Mouse (Mus musculus) layer of hippocampus, postnatal 25 days (tissue): ENCODE data around the gene Wfdc17. TPM values are rescaled to one million over a fixed set of nuclear protein-coding genes. Genes with fewer than 3 reads are reported as not detected.

ENCODE experiments used
- DNase-seq, 2 experiments: peaks; one replicate each; pipeline ENCODE4 v3.0.0; 2022; ENCODE audit warnings: mixed read lengths in 2 of 2, low spot score in 1 of 2; ENCODE audit errors: extremely low spot score in 1 of 2
- total RNA-seq, 2 experiments: library from RNA; stranded (reverse); gene quantifications; 2 replicates each; pipeline ENCODE4 v1.2.3; 2021

Wfdc17 gene
- not detected for total RNA-seq

GRCm38 (mm10) chr11:83703705-83704104, at the start of gene Wfdc17:
Wfdc17 (plus strand) TSS chr11:83703991.
- DNase-seq, result no peak

GRCm38 (mm10) chr11:83654606-83655005, 49.2 kb upstream of the Wfdc17 start:
- no peak for DNase-seq

GRCm38 (mm10) chr11:83657508-83657907, 46.3 kb upstream of the Wfdc17 start:
- DNase-seq, result no peak

GRCm38 (mm10) chr11:83658797-83659196, 45.0 kb upstream of the Wfdc17 start:
- no peak for DNase-seq

GRCm38 (mm10) chr11:83662204-83662603, 41.6 kb upstream of the Wfdc17 start, which contains the start of gene Ccl4:
Ccl4 (plus strand) TSS chr11:83662584.
- no peak for DNase-seq

DNA sequence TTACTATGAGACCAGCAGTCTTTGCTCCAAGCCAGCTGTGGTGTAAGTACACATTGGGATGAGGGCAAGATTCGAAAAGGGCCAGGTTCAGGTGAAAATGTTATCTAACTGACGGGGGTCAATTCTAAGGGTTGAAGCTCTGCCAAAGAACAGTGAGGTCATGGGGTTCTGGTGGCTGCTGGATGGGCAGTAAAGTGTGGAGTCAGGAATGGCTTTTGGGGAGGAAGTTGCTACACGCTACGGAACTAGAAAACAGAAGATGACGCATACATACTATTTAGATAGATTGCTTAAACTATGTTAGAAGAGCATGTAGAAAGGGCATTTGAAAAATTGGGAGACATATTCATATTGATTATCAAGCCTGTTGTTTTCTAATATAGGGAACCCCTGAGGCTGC, 40.3 kb upstream of the Wfdc17 start:
- DNase-seq, result no peak

DNA sequence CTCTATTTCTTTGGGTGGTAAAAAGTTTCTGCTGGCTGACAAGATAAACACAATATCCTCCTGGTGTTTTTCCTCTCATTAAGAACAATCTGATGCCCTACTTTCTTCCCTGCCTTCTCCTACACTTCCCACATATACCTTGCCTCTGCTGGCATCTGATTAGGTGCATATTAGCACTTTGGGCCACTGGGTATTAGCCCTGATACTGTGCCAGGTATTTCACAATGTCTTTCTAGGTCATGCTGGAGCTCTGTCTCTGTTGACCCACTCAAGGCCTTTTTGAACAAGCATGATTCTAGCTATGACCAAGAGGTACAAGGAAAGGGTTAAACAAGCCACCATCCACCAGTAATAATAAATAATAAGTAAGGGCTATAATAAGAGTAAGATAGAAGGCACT, 32.0 kb upstream of the Wfdc17 start:
- no peak for DNase-seq

GRCm38 (mm10) chr11:83675665-83676064, 28.1 kb upstream of the Wfdc17 start:
- DNase-seq, result no peak

DNA sequence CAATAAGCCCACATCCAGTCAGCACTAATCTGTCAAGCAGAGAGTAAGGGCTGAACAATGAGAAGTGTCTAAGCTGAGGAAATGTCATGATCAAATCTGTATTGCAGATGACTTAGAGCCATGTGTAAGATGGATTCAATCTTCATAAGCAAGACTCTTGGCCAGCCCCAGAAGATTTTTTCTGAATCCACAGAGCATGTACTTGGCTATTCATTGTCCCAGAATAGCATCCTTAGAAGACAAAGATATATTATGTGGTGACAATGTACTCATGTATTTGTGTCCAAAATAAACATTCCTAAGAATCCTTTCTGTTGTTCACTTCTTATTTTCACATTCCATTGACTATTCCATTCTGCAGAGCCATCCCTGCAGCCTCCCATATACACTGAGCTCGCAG, 13.9 kb upstream of the Wfdc17 start:
- DNase-seq, result no peak

DNA sequence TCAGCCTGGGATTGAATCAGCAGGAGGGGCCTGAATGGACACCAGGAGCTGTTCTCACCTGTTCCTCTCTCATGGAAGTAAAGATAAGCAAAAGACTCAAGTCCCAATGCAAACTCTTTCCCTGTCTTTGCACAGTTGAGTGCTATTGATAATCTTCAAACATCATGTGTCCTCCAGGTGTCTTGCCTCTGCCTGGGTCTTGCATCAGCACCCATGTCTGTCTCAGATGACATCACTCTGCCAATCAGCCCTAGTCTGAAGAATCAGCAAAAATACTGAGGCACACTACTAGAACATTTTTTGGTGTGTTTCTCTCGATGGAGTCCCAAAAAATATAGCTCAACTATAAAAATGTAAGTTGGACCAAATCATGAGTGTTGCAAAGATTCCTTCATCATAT, 11.8 kb upstream of the Wfdc17 start:
- no peak for DNase-seq

GRCm38 (mm10) chr11:83708715-83709114, 4.9 kb downstream of the Wfdc17 start, which contains the start of gene Wfdc18:
Wfdc18 (plus strand) TSS chr11:83709015.
- no peak for DNase-seq

- peak in 1 of 2 experiments; percentile 21 for DNase-seq
Observed at GRCm38 (mm10) chr11:83709683-83710082, 5.9 kb downstream of the Wfdc17 start.

DNA sequence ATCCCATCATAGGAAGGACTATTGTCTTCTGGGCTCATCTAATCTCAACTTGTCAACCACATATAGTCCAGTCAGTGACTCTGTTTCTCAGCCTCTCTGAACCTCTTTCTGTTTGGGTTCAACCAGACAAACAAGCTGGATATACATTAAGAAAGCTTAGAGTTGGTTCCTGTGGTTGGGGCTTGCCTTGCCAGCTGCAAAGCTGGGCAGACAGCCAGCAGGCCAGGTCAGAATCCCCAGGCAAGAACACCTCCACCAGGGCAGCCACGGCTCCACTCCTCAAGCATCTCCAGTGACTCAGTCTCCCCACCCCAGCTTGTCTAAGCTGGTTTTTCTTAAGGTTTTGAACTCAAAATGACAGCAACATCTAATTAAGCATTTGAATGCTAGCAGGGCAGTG, 8.9 kb downstream of the Wfdc17 start:
- no peak for DNase-seq

GRCm38 (mm10) chr11:83713925-83714324, 10.1 kb downstream of the Wfdc17 start:
- no peak for DNase-seq

- DNase-seq, result no peak
Observed at GRCm38 (mm10) chr11:83717042-83717665, 13.4 kb downstream of the Wfdc17 start.

DNA sequence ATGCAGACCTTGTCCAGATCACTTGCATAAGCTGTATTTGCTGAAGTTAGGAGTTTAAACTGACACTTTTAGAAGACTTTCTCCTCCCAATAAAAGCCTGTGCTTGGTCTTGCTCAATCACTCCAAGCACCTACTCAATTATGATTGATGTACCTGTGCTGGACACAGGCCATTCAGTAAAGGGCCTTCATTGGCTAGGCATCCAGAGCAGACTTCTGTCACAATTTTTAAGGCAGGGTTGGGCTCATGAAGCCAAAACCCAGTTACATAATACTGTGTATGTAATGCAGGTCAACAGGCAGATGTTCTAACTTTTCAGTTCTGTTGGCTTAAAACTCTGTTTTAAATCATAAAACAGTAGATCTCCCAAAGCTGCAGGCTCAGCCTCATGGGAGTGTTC, 17.0 kb downstream of the Wfdc17 start:
- no peak for DNase-seq

DNA sequence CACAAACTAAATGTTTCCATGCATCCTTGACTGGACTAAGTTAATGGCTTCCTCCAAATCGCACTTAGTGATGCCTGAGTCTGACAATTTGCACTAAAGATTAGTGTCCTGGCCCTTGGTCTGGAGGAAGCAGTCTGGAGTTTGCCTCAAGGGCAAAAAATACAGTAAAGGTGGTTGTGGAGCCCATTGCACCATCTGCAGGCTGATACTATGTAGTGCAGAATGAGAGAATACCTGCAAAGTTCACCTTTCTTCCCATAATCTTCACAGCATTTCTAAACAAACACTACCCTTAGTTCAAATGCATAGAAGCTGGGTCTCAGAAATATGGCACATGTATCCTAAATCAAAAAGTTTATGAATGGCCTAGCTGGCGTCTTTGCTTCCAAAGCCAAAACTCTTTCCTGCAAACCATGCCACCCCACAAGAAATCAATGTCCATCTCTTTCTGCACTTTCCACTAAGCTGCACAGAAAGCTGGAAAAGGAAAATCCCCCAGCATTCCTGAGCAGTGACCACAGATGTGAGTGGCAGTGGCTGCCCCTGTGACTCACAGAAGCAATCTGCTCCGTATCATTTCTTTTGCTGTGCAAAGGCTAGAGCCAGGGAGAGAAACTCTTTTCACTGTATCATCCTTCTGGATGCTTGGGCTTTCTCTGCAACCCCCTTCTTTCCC, 25.1 kb downstream of the Wfdc17 start:
- DNase-seq, result no peak

- DNase-seq, result no peak
Observed at GRCm38 (mm10) chr11:83731116-83731515, 27.3 kb downstream of the Wfdc17 start.

GRCm38 (mm10) chr11:83733071-83733640, 29.4 kb downstream of the Wfdc17 start:
- no peak for DNase-seq

GRCm38 (mm10) chr11:83734215-83734614, 30.4 kb downstream of the Wfdc17 start:
- no peak for DNase-seq

DNA sequence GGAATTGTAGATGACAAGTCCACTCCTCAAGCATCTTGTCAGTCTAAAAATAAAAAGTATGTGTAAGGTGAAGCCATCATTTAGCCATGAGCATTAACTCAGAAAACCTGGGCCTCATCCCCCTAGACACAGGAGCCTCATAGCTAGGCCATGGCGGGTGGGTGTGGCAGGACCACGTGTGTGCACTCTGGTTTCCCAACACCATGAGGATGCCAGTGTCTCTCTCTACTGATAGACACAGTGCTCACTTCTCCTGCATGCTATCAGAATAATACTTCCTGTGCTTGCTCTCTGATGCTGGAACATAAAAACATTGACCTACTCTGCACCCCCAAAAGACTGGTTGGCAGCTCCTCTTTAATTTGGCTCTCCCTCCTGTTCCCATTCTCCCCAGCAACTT, 32.1 kb downstream of the Wfdc17 start:
- no peak for DNase-seq

DNA sequence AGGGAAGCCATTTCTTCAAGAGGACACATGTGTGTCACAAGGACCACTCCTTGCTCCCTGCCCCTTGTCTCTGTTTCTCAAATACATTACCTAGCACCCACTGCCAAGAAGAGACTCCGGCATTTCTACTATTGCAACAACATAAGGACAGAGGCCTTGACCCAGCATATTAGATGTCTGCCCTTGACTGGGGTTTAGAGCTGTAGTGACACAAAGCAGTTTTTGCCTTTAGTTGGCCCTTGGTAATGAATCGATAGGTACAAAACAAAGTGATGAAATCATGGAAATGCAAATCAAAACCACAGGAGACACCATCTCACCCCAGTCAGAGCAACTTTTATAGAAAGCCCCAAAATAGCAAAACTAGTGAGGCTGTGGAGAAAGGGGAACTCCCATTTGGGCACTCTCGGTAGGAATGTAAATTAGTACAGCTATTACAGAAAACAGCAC, 33.3 kb downstream of the Wfdc17 start:
- no peak for DNase-seq
